Comparison of ENCODE assay signal across 8 mouse cellular contexts in the genomic region with DNA sequence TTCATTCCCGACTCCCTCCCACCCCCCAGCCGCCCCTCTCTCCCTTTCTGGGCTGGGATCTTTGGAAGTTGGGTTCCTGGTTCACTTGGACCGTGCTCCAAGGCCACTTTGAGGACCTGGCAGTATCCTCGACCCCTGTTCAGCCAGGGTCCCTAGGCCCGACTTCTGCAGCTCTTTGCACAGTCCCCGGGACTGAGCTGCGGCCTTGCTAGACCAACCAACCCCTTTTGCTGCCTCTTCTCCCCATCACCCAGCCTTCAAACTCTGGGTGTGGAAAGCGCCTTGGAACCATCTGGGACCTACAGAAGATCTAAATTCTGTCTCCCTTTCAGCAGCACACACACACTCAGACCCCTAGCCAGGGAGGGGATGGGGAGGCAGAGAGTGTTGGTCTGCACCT. TPM values are rescaled to one million over a fixed set of nuclear protein-coding genes. Genes with fewer than 3 reads are reported as not detected.
DNase-seq lines count a peak whose midpoint lies in the region; ATAC-seq and TF ChIP-seq lines count a peak whose summit lies in the region.

No protein-coding gene starts in this region.

- TF ChIP-seq EP300 in liver, postnatal 0 days (IDR thresholded peaks at IDR 0.05; ENCODE audit: low read depth) = no peak

- H3K4me1 ChIP-seq in kidney, adult 2 months (ENCODE audit: control insufficient read depth, insufficient read depth, low read length) = peaks cover 15% of the 10 kb centered on the region
- peaks cover 3 to 44% of the 10 kb centered on the region in 2 experiments for H3K4me1 ChIP-seq in ES-E14 (ENCODE audit: control insufficient read depth in 2 of 2, insufficient read depth in 2 of 2, low read length in 2 of 2, poor library complexity in 1 of 2)
- H3K4me1 ChIP-seq in forebrain, postnatal 0 days (ENCODE audit: insufficient read depth) = peaks cover 8% of the 10 kb centered on the region; the same call in 1 of the 2 replicates
- peaks cover 45% of the 10 kb centered on the region for H3K4me1 ChIP-seq in liver, postnatal 0 days (ENCODE audit: insufficient read depth)

- H3K4me2 ChIP-seq in forebrain, postnatal 0 days (ENCODE audit: low read depth) = peak overlapping the region; percentile 79
- H3K4me2 ChIP-seq in liver, postnatal 0 days (ENCODE audit: low read depth, low read length) = peak overlapping the region; percentile 89

- in situ Hi-C loops in ES-E14 (cut with MboI; ENCODE audit: low sequenced_read_pairs in 2 of 2, unreplicated experiment in 2 of 2) = no loop called here

- no peak for DNase-seq in kidney, adult 2 months
- no peak for DNase-seq in kidney, postnatal 10 days
- DNase-seq in ES-E14 (ENCODE audit: low read depth, low spot score) = no peak
- DNase-seq in forebrain, postnatal 0 days = no peak
- no peak for DNase-seq in liver, postnatal 0 days
- DNase-seq in right cerebral cortex, adult 18-20 months = no peak
- DNase-seq in left cerebral cortex, adult 8-10 months (ENCODE audit: low spot score in 2 of 2) = no peak
- DNase-seq in right cerebral cortex, postnatal 36 days (ENCODE audit: low spot score in 2 of 2) = no peak

- ATAC-seq in forebrain, postnatal 0 days = peak; percentile 34
- ATAC-seq in liver, postnatal 0 days = peak; percentile 33

- H3K27me3 ChIP-seq in kidney, adult 2 months (replicated peaks; ENCODE audit: control insufficient read depth, insufficient read depth, low read length) = no peaks in the 10 kb centered on the region
- no peaks in the 10 kb centered on the region for H3K27me3 ChIP-seq in forebrain, postnatal 0 days (ENCODE audit: insufficient read depth, low read length)
- no peaks in the 10 kb centered on the region for H3K27me3 ChIP-seq in liver, postnatal 0 days (ENCODE audit: insufficient read depth, low read length)

- H3K9me3 ChIP-seq in ES-E14 (ENCODE audit: control insufficient read depth, insufficient read depth, low read depth, low read length) = no peaks in the 10 kb centered on the region
- no peaks in the 10 kb centered on the region for H3K9me3 ChIP-seq in forebrain, postnatal 0 days (ENCODE audit: low read length)
- H3K9me3 ChIP-seq in liver, postnatal 0 days (ENCODE audit: low read length) = no peaks in the 10 kb centered on the region

- no peak for TF ChIP-seq CTCF in kidney, adult 2 months (conservative IDR thresholded peaks at IDR 0.05; ENCODE audit: insufficient read depth, insufficient read length, low read depth, low read length)
- TF ChIP-seq CTCF in forebrain, postnatal 0 days (IDR thresholded peaks at IDR 0.05; ENCODE audit: low read depth) = no peak
- no peak for TF ChIP-seq CTCF in liver, postnatal 0 days (IDR thresholded peaks at IDR 0.05; ENCODE audit: low read depth)

- H3K9ac ChIP-seq in ES-E14 (ENCODE audit: insufficient read depth, low read depth, low read length, poor library complexity, severe bottlenecking) = peak overlapping the region; percentile 86
- peak overlapping the region; percentile 84 for H3K9ac ChIP-seq in forebrain, postnatal 0 days
- H3K9ac ChIP-seq in liver, postnatal 0 days (replicated peaks) = peak overlapping the region; percentile 94

- WGBS in kidney, adult 2 months = 0% methylated on average over 8 of the region's 8 CpGs
- 5% methylated on average over 8 of the region's 8 CpGs for WGBS in forebrain, postnatal 0 days
- WGBS in liver, postnatal 0 days (ENCODE audit: insufficient replicate concordance) = 2% methylated on average over 8 of the region's 8 CpGs

- TF ChIP-seq POLR2A in kidney, adult 2 months (IDR thresholded peaks at IDR 0.05; ENCODE audit: low read depth, low read length) = no peak

- H3K27ac ChIP-seq in kidney, adult 2 months (ENCODE audit: insufficient read depth, low read depth, low read length) = peak overlapping the region; percentile 47; the same call in 1 of the 2 replicates
- H3K27ac ChIP-seq in ES-E14 (ENCODE audit: insufficient read depth, low read depth, low read length, poor library complexity, severe bottlenecking) = no peak overlapping the region; the same call in 1 of the 2 replicates
- peak overlapping the region; percentile 68 for H3K27ac ChIP-seq in forebrain, postnatal 0 days (ENCODE audit: low read depth, low read length)
- peak overlapping the region; percentile 84 for H3K27ac ChIP-seq in liver, postnatal 0 days (ENCODE audit: low read depth)

- H3K4me3 ChIP-seq in kidney, adult 2 months (ENCODE audit: insufficient read depth, low read depth, low read length) = peak overlapping the region; percentile 95
- H3K4me3 ChIP-seq in ES-E14 (ENCODE audit: insufficient read depth in 1 of 2, low read depth in 1 of 2, low read length in 2 of 2, poor library complexity in 1 of 2, severe bottlenecking in 1 of 2) = peak overlapping the region; percentile 85 to 86
- peak overlapping the region; percentile 77 for H3K4me3 ChIP-seq in forebrain, postnatal 0 days (ENCODE audit: low read depth, low read length)
- H3K4me3 ChIP-seq in liver, postnatal 0 days (ENCODE audit: low read depth, low read length) = peak overlapping the region; percentile 86

- no peaks in the 10 kb centered on the region for H3K36me3 ChIP-seq in kidney, adult 2 months (ENCODE audit: control insufficient read depth, insufficient read depth, low read length)
- H3K36me3 ChIP-seq in ES-E14 (ENCODE audit: control insufficient read depth, insufficient read depth, low read length, poor library complexity, severe bottlenecking) = peaks cover 25% of the 10 kb centered on the region
- H3K36me3 ChIP-seq in forebrain, postnatal 0 days (ENCODE audit: insufficient read depth) = peaks cover 16% of the 10 kb centered on the region; the same call in 1 of the 2 replicates
- peaks cover 30% of the 10 kb centered on the region for H3K36me3 ChIP-seq in liver, postnatal 0 days (replicated peaks; ENCODE audit: insufficient read depth, low read length)

TF ChIP-seq in ES-E14, 5 proteins besides CTCF, POLR2A, EP300 and RAD21:
- TF ChIP-seq CHD2 (IDR thresholded peaks at IDR 0.05; ENCODE audit: low read depth, low read length) (no peak), MAFK (IDR thresholded peaks at IDR 0.05; ENCODE audit: insufficient read depth, low read depth, low read length) (no peak), ZNF384 (IDR thresholded peaks at IDR 0.05; ENCODE audit: low read depth, low read length) (no peak), HCFC1 (IDR thresholded peaks at IDR 0.05; ENCODE audit: borderline replicate concordance, insufficient read depth, low read length) (no peak), ZC3H11A (IDR thresholded peaks at IDR 0.05; ENCODE audit: borderline replicate concordance, low read depth, low read length) (no peak)
TF ChIP-seq in ES-E14: peak in this region for 0.

RNA-seq across cellular contexts. Expression of a gene that starts 0.4 kb away (rescaled TPM):
- polyA plus RNA-seq in kidney, adult 2 months (2012; rRNA removed) = 176 and 181 TPM in 2 replicates
- 73.8 and 85.3 TPM in 2 replicates for total RNA-seq in ES-E14 (2012; rRNA removed)
- 128 and 182 TPM in 2 replicates for total RNA-seq in forebrain, postnatal 0 days (2014; rRNA removed)
- 106 and 112 TPM in 2 replicates for polyA plus RNA-seq in forebrain, postnatal 0 days (2015; fragmentation: Nextera tagmentation; extraction: Ambion mirVana)
- 63.0 and 64.4 TPM in 2 replicates for polyA plus RNA-seq in liver, postnatal 0 days (2015; fragmentation: Nextera tagmentation; extraction: Ambion mirVana)
- 10 to 100 TPM; 86.9 to 98.0 (median 92.5) TPM for total RNA-seq in left cerebral cortex, adult 8-10 months (2022)

RNA-seq across cellular contexts. Expression of a gene that starts 4.6 kb away (rescaled TPM):
- polyA plus RNA-seq in kidney, adult 2 months (2012; rRNA removed) = 4.7 and 20.0 TPM in 2 replicates
- total RNA-seq in ES-E14 (2012; rRNA removed) = 9.5 and 15.1 TPM in 2 replicates
- 0.77 and 1.2 TPM in 2 replicates for total RNA-seq in forebrain, postnatal 0 days (2014; rRNA removed)
- 0.48 and 0.59 TPM in 2 replicates for polyA plus RNA-seq in forebrain, postnatal 0 days (2015; fragmentation: Nextera tagmentation; extraction: Ambion mirVana)
- polyA plus RNA-seq in liver, postnatal 0 days (2015; fragmentation: Nextera tagmentation; extraction: Ambion mirVana) = 35.7 and 35.8 TPM in 2 replicates
- 1 to 10 TPM; 1.6 to 2.2 (median 1.8) TPM for total RNA-seq in left cerebral cortex, adult 8-10 months (2022)

RNA-seq across cellular contexts. Expression of a gene that starts 5.0 kb away (rescaled TPM):
- polyA plus RNA-seq in kidney, adult 2 months (2012; rRNA removed) = 0.12 and 0.20 TPM in 2 replicates
- total RNA-seq in ES-E14 (2012; rRNA removed) = 1.3 and 1.8 TPM in 2 replicates
- total RNA-seq in forebrain, postnatal 0 days (2014; rRNA removed) = not detected in 2 replicates
- 0.06 and 0.08 TPM in 2 replicates for polyA plus RNA-seq in forebrain, postnatal 0 days (2015; fragmentation: Nextera tagmentation; extraction: Ambion mirVana)
- 0.11 and 0.15 TPM in 2 replicates for polyA plus RNA-seq in liver, postnatal 0 days (2015; fragmentation: Nextera tagmentation; extraction: Ambion mirVana)
- total RNA-seq in left cerebral cortex, adult 8-10 months (2022) = under 1 TPM in 3 of 4 experiments, not detected in 1; 0.17 to 0.37 (median 0.34) TPM

RNA-seq across cellular contexts. Expression of a gene that starts 9.2 kb away (rescaled TPM):
- polyA plus RNA-seq in kidney, adult 2 months (2012; rRNA removed) = 0.03 and 0.05 TPM in 2 replicates
- 0.13 and 0.26 TPM in 2 replicates for total RNA-seq in ES-E14 (2012; rRNA removed)
- total RNA-seq in forebrain, postnatal 0 days (2014; rRNA removed) = 0.19 and 0.23 TPM in 2 replicates
- polyA plus RNA-seq in forebrain, postnatal 0 days (2015; fragmentation: Nextera tagmentation; extraction: Ambion mirVana) = not detected in 2 replicates
- polyA plus RNA-seq in liver, postnatal 0 days (2015; fragmentation: Nextera tagmentation; extraction: Ambion mirVana) = not detected in 2 replicates
- total RNA-seq in left cerebral cortex, adult 8-10 months (2022) = under 1 TPM in 1 of 4 experiments, not detected in 3; 0.08 TPM

RNA-seq across cellular contexts. Expression of a gene that starts 14.3 kb away (rescaled TPM):
- 41.0 and 41.8 TPM in 2 replicates for polyA plus RNA-seq in kidney, adult 2 months (2012; rRNA removed)
- total RNA-seq in ES-E14 (2012; rRNA removed) = 19.7 and 26.6 TPM in 2 replicates
- 23.5 and 33.5 TPM in 2 replicates for total RNA-seq in forebrain, postnatal 0 days (2014; rRNA removed)
- polyA plus RNA-seq in forebrain, postnatal 0 days (2015; fragmentation: Nextera tagmentation; extraction: Ambion mirVana) = 51.9 and 55.5 TPM in 2 replicates
- polyA plus RNA-seq in liver, postnatal 0 days (2015; fragmentation: Nextera tagmentation; extraction: Ambion mirVana) = 22.1 and 23.0 TPM in 2 replicates
- 10 to 100 TPM; 28.6 to 39.6 (median 34.1) TPM for total RNA-seq in left cerebral cortex, adult 8-10 months (2022)
